Mouse (Mus musculus) liver, postnatal 0 days (tissue): ENCODE measurements around the gene Selp.

Experiments used
- CTCF ChIP-seq: sonication (generic); IDR thresholded peaks from 2 replicates; pipeline ENCODE4 v1.5.1; 2016; ENCODE audit warnings: antibody characterized with exemption, low read depth
- EP300 ChIP-seq: IDR thresholded peaks from 2 replicates; pipeline ENCODE4 v1.6.1; 2016; ENCODE audit warnings: antibody characterized with exemption, low read depth, mild to moderate bottlenecking

GRCm38 (mm10) chr1:164097911-164098310 lies 17.2 kb upstream of the Selp start:
- TF ChIP-seq CTCF: no peak
- TF ChIP-seq EP300: no peak
